Mouse (Mus musculus): ENCODE data around the gene Rrbp1. TPM values are rescaled to one million over a fixed set of nuclear protein-coding genes. Genes with fewer than 3 reads are reported as not detected.
A peak's percentile ranks its signal among the peaks of the same experiment; 100 is the strongest.

Rrbp1 gene
- polyA plus RNA-seq, 1 experiment: 76.7 TPM

DNA sequence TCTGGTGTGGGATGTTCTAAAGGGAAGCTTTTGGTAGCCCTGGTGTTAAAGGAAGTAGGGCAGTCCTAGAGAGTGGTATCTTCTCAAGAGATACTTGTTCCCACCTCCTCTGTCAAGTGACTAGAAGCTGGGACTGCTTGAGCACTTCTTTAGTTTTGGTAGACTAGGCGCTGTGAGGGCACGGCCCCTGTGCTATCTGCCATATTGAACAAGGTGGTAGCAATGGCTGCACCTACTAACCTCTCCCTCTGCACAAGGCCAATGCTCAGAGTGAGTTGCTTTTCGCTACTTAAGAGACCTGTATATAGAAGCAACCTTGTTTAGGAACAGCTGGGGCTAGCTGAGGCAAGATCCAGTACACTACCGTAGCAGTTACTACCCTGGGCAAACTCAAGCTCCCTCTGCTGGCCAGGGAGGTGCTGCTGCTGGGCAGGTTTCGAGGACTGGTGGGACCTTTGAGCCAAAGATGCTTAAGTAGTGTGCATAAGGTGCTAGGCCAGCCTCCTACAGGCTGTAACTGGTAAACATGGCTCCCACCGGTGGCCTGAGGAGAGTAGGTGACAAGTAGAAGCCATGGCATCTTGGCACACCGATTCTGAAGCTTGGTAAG, 65.5 kb downstream of the Rrbp1 start:
- no peaks in the 10 kb centered on the region for H3K4me1 ChIP-seq (ENCODE audit: control insufficient read depth, insufficient read depth, low read length)
- DNase-seq: no peak
- TF ChIP-seq CTCF (IDR thresholded peaks at IDR 0.05; ENCODE audit: borderline replicate concordance, insufficient read depth, low read depth, low read length) (peak; percentile 37; the same call in 1 of the 2 replicates), POLR2A (IDR thresholded peaks at IDR 0.05; ENCODE audit: borderline replicate concordance, insufficient read depth, low read length) (no peak)
- H3K4me3 ChIP-seq (replicated peaks; ENCODE audit: insufficient read depth, low read depth, low read length): no peak overlapping the region
- WGBS: 94% methylated on average over 7 of the region's 7 CpGs
- H3K27ac ChIP-seq (ENCODE audit: insufficient read depth, low read length): no peak overlapping the region
- no peaks in the 10 kb centered on the region for H3K27me3 ChIP-seq (ENCODE audit: control insufficient read depth, insufficient read depth, low read length)

GRCm38 (mm10) chr2:143944796-143945195, 66.3 kb downstream of the Rrbp1 start:
- Histone ChIP-seq H3K4me1 (ENCODE audit: control insufficient read depth, insufficient read depth, low read length) (no peaks in the 10 kb centered on the region), H3K4me3 (replicated peaks; ENCODE audit: insufficient read depth, low read depth, low read length) (no peak overlapping the region), H3K27me3 (ENCODE audit: control insufficient read depth, insufficient read depth, low read length) (no peaks in the 10 kb centered on the region), H3K27ac (ENCODE audit: insufficient read depth, low read length) (no peak overlapping the region)
- no peak for TF ChIP-seq POLR2A (IDR thresholded peaks at IDR 0.05; ENCODE audit: borderline replicate concordance, insufficient read depth, low read length)
- TF ChIP-seq CTCF (IDR thresholded peaks at IDR 0.05; ENCODE audit: borderline replicate concordance, insufficient read depth, low read depth, low read length): no peak
- 88% methylated on average over 3 of the region's 3 CpGs for WGBS
- DNase-seq: no peak

DNA sequence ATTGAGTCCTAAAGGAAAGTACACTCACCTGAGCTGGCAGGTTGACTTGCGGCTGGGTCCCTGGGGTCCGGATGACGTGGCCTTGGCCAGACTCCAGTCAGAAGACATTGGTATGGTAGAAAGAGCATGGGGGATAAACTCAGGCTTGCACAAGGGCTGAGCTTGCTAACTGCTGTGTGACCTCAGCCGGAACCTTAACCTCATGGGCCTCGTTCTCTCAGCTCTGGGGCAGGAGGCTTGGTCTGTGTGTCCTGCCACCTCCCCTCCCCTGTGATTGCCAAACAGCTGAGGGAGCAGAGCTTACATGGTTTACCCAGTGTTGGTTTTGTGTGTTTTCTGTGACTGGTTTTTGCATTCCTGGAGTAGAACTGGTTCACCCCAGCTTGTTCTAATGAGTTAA, 70.7 kb downstream of the Rrbp1 start:
- H3K4me3 ChIP-seq (replicated peaks; ENCODE audit: insufficient read depth, low read depth, low read length): no peak overlapping the region
- TF ChIP-seq POLR2A (IDR thresholded peaks at IDR 0.05; ENCODE audit: borderline replicate concordance, insufficient read depth, low read length) (no peak), CTCF (IDR thresholded peaks at IDR 0.05; ENCODE audit: borderline replicate concordance, insufficient read depth, low read depth, low read length) (no peak)
- H3K27me3 ChIP-seq (ENCODE audit: control insufficient read depth, insufficient read depth, low read length): no peaks in the 10 kb centered on the region
- 77% methylated on average over 5 of the region's 5 CpGs for WGBS
- no peak overlapping the region for H3K27ac ChIP-seq (ENCODE audit: insufficient read depth, low read length)
- DNase-seq: no peak
- peaks cover 3% of the 10 kb centered on the region; the same call in 1 of the 2 replicates for H3K4me1 ChIP-seq (ENCODE audit: control insufficient read depth, insufficient read depth, low read length)

DNA sequence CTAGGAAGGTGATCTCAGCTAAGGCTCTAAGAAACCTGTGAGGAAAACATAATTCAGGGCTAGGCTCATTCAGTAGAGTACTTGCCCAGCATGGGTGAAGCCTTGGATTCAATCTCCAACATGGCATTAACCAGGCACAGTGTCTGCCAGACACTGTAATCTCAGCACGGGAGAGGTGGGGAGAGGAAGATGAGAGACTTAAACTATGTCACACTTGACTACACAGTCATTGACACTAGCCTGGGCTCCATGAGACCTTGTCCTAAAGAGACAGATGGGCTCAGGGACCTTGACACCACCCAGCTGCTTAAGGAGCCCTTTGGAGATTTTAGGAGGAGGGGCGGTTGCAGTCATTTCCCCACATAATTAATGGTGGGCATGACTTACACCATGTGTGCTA, 73.2 kb downstream of the Rrbp1 start:
- Histone ChIP-seq H3K4me3 (replicated peaks; ENCODE audit: insufficient read depth, low read depth, low read length) (no peak overlapping the region), H3K4me1 (ENCODE audit: control insufficient read depth, insufficient read depth, low read length) (peaks cover 10% of the 10 kb centered on the region), H3K27ac (ENCODE audit: insufficient read depth, low read length) (no peak overlapping the region), H3K27me3 (ENCODE audit: control insufficient read depth, insufficient read depth, low read length) (no peaks in the 10 kb centered on the region)
- no peak for DNase-seq
- 39% methylated on average over 2 of the region's 2 CpGs for WGBS
- TF ChIP-seq POLR2A (IDR thresholded peaks at IDR 0.05; ENCODE audit: borderline replicate concordance, insufficient read depth, low read length) (no peak), CTCF (IDR thresholded peaks at IDR 0.05; ENCODE audit: borderline replicate concordance, insufficient read depth, low read depth, low read length) (no peak)

DNA sequence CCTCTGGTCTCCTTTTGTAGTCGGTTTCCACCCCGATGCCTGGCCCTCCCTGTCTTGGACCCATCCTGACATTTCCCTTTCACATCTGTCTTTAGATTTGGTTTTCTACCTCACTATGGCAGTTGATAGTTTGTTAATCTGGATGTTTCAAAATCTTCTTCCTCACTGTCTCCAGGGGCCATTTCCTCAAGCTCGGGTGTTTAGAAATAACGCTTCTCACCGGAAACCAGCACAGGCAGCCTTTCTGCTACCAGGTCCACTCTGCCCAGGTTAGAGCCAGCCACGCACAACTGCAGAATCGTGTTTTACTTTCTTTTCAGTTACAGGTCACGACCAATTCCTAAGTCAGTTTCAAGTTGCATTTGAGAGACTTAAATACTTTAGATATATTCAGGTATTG, 76.6 kb downstream of the Rrbp1 start:
- no peaks in the 10 kb centered on the region for H3K27me3 ChIP-seq (ENCODE audit: control insufficient read depth, insufficient read depth, low read length)

GRCm38 (mm10) chr2:143933516-143933915, 77.5 kb downstream of the Rrbp1 start:
- no peak overlapping the region for H3K27ac ChIP-seq (ENCODE audit: insufficient read depth, low read length)
- DNase-seq: no peak
- H3K27me3 ChIP-seq (ENCODE audit: control insufficient read depth, insufficient read depth, low read length): no peaks in the 10 kb centered on the region
- TF ChIP-seq POLR2A (IDR thresholded peaks at IDR 0.05; ENCODE audit: borderline replicate concordance, insufficient read depth, low read length) (no peak), CTCF (IDR thresholded peaks at IDR 0.05; ENCODE audit: borderline replicate concordance, insufficient read depth, low read depth, low read length) (no peak)
- 28% methylated on average over 5 of the region's 5 CpGs for WGBS
- H3K4me3 ChIP-seq (replicated peaks; ENCODE audit: insufficient read depth, low read depth, low read length): no peak overlapping the region
- H3K4me1 ChIP-seq (ENCODE audit: control insufficient read depth, insufficient read depth, low read length): peaks cover 16% of the 10 kb centered on the region

More for the DNA sequence above, 76.6 kb downstream of the Rrbp1 start:
- no peak overlapping the region for H3K4me3 ChIP-seq (replicated peaks; ENCODE audit: insufficient read depth, low read depth, low read length)
- DNase-seq: no peak
- 93% methylated on average over 8 of the region's 8 CpGs for WGBS
- no peak overlapping the region for H3K27ac ChIP-seq (ENCODE audit: insufficient read depth, low read length)
- TF ChIP-seq CTCF (IDR thresholded peaks at IDR 0.05; ENCODE audit: borderline replicate concordance, insufficient read depth, low read depth, low read length): no peak
- TF ChIP-seq POLR2A (IDR thresholded peaks at IDR 0.05; ENCODE audit: borderline replicate concordance, insufficient read depth, low read length): no peak
- H3K4me1 ChIP-seq (ENCODE audit: control insufficient read depth, insufficient read depth, low read length): peaks cover 16% of the 10 kb centered on the region

DNA sequence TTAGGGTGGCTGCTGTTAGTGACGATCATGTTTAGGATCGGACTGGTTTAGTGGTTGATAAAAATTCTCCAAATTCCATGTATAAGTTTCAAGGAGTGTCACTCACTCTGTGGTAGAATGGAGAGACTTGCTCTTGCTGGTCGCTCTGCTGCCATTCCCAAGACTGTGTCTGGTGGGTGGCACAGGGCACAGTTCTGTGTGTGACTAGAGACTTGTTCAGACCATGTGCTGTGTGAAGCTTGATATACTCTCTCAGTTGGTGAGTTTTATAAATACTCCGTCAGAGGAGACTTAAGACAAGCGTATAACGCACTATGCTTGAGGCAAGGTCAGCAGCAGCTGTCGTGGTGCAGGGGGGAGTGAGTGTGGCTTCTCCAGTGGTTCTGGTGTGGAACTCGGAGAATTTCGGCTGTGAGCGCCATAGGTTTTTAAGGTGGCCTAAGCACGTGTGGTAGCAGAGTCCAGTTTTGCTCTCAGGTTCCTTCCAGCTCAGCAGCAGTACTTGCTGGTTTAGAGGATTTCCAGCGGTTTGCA, 78.7 kb downstream of the Rrbp1 start:
- DNase-seq: no peak
- TF ChIP-seq POLR2A (IDR thresholded peaks at IDR 0.05; ENCODE audit: borderline replicate concordance, insufficient read depth, low read length): no peak
- no peak for TF ChIP-seq CTCF (IDR thresholded peaks at IDR 0.05; ENCODE audit: borderline replicate concordance, insufficient read depth, low read depth, low read length)
- Histone ChIP-seq H3K27me3 (ENCODE audit: control insufficient read depth, insufficient read depth, low read length) (no peaks in the 10 kb centered on the region), H3K4me3 (replicated peaks; ENCODE audit: insufficient read depth, low read depth, low read length) (no peak overlapping the region), H3K4me1 (ENCODE audit: control insufficient read depth, insufficient read depth, low read length) (peaks cover 16% of the 10 kb centered on the region), H3K27ac (ENCODE audit: insufficient read depth, low read length) (no peak overlapping the region)
- 87% methylated on average over 12 of the region's 12 CpGs for WGBS

- WGBS: 31% methylated on average over 3 of the region's 3 CpGs
- peaks cover 13% of the 10 kb centered on the region for H3K4me1 ChIP-seq (ENCODE audit: control insufficient read depth, insufficient read depth, low read length)
- no peak overlapping the region for H3K27ac ChIP-seq (ENCODE audit: insufficient read depth, low read length)
- no peak overlapping the region for H3K4me3 ChIP-seq (replicated peaks; ENCODE audit: insufficient read depth, low read depth, low read length)
- no peak for TF ChIP-seq CTCF (IDR thresholded peaks at IDR 0.05; ENCODE audit: borderline replicate concordance, insufficient read depth, low read depth, low read length)
- H3K27me3 ChIP-seq (ENCODE audit: control insufficient read depth, insufficient read depth, low read length): no peaks in the 10 kb centered on the region
- DNase-seq: no peak
Measured at GRCm38 (mm10) chr2:143929607-143930311, 81.3 kb downstream of the Rrbp1 start.

Measured in cerebellum, adult 2 months (tissue).